Mouse (Mus musculus) heart, postnatal 0 days (tissue): ENCODE measurements around the gene Tgfb2.

ENCODE experiments used
- CTCF ChIP-seq: IDR thresholded peaks from 2 replicates; pipeline ENCODE4 v1.5.1; 2016; ENCODE audit warnings: antibody characterized with exemption, control low read depth, low read depth
- EP300 ChIP-seq: IDR thresholded peaks from 2 replicates; pipeline ENCODE4 v1.6.1; 2016; ENCODE audit warnings: antibody characterized with exemption, low read depth

DNA sequence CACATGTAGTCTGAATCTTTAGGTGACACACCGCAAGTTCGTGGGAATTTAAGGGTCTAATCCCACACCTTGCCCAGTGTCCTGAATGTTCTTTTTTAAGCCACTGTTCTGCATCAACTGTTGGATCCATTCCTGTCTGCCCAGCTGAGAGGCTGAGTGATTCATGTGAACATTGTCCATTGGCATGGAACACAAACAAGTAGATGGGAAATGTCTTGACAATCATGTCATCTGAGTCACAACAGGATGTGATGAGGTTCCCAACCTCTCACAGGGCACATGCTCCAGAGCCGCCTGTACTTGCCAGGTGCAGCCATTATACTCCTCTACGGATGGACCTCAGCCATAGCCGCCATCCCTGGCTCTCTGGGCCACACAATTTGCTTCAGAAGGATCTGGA, 101.7 kb downstream of the Tgfb2 start:
- no peak for TF ChIP-seq CTCF
- TF ChIP-seq EP300, result no peak
